Mouse (Mus musculus): ENCODE data around the gene Nln.

Gene Nln

DNA sequence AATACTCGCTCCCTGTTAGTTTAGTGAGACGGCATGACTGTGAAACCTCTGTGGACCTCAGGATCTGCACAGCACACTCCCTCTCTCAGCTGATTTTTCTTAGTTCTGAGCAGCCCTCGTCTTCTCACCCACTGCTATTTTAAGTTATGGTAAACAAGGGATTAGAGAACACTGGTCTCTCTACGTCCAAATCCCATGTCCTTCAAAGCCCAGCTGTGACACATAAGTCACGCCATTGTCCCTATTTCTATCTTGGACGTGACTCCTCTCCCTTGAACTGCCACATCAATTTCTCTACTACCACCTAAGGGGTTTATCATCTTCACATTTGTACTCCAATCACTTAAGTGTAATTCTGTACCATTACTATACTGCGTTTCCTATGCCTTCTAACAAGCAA is 13.5 kb downstream of the Nln start:
- no peak for DNase-seq (ENCODE audit: low read depth)

DNA sequence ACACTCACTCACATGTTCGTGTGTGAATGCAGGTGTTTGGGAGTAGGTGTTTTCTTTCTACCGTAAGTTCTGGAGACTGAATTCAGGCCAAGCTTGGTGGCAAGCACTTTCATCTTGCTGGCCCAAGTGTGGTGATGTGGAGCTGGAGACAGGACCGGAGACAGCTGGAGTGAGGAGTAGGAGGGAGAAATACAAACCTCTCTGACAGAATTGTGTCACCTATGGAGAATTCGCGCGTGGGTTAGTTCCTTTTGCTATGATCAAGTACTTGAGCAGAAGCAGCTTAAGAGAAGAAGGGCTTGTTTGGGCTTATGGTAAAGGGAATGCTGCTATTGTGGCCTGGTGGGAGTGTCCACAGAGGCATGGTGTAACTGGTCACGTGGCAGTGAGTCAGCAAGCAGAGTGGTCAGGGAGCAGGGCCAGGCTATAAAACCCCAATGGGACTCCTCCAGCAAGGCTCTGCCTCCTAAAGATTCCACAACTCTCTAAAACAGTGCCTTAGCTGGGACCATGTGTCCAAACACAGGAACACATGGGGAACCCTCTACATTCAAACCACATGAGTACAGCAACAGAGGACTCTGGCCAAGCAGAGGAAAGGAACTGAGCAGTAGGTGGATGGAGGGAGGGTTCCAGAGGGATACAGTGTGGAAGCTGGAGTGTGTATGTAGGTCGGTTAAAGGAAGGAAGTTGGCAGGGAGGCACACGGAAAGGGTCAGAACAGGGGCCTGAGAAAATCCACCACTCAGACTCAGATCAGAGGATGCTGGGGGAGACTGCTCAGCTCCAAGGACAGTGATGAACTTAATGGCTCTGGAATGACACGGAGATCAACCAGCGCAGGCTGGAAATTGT is 14.7 kb downstream of the Nln start:
- no peak for DNase-seq (ENCODE audit: low read depth)

DNA sequence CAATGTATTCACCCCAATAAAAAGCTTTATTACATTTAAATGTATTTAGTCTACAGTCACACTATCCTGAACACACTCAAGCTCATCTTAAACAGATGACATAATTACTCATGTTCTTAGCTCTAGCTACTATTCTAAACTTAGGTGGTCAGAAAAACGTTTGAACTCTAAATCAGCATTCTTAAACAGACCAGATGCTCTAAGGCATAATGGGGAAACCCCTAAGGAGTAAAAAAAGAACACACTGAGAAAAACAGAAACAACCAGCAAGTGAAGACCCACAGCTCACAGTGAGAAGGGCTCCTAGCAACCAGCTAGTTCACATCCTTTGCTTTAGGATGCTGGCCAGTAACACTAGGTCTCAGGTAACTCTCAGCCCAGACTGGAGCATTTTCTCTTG is 17.7 kb downstream of the Nln start:
- DNase-seq (ENCODE audit: low read depth): no peak

DNA sequence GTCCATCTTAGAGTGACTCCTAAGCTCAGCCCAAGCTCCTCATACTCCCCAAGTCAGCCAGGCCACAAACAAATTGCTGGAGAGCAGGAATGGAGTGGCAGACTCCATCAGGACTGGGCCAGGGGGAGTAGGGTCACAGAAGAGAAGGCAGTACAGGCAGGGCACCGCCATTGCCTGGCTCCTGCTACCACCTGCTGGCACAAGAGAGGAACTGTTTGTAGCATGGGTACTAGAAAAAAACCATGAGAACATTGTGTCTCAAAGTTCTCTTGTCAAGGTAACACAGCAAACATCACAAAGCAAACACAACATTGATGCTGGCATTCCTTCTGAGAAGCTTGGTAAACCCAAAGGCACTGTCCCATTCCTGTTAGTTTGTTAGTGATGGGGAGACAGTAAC is 20.0 kb downstream of the Nln start:
- DNase-seq (ENCODE audit: low read depth): peak; percentile 55

DNA sequence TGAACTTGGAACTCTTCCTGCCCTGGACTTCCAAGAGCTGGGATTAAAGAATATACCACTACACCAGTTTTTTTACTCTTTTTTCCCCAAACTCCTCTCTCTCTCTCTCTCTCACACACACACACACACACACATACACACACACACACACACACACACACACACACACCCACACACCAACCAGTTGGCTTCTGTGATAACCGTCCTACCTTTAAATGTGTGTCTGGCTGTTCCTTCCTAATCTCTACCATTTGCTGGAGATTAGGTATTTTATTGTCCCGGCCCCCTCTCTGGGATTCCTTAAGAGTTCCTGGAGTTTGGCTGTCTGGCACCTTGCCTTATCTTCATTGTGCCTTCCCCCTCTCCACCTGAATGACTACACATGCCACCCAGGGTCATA is 24.8 kb downstream of the Nln start:
- DNase-seq (ENCODE audit: low read depth): no peak

DNA sequence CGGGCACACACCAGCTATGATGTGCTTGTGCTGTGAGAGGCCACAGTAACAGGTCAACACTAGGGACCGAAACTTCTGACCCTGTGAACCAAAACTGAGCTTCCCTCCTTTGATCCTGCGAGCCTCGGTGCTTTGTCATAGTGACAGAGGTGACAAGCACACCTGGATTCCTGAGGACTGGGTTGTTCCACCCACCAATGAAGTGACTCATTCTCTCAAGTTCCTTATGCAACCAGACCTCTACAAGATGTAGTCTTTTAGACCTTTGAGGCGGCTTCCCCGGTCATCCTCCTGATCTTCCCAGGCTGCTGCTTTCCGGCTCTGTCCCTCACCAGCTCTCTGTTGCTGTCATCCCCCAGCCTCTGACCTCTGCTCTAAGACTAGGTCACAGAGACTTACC is 26.9 kb downstream of the Nln start:
- DNase-seq (ENCODE audit: low read depth): no peak

DNA sequence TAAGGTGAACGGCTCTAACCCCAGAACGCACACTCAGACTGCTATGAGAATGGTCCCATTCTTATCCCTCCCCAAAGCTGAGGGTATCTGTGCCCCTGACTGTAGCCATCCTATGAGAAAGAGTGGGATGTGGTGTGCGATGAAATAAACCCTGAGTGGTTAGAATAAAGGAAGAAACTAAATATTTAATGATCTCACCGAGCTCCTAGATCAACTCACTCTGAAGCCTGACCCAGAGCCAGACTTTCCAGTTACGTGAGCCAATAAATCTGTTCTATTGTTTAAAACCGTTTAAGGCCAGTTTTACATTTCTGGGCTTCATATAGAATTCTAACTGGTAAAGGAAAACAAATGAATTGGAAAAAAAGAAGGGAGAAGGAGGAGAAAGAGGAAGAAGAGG is 32.4 kb downstream of the Nln start:
- DNase-seq (ENCODE audit: low read depth): no peak

DNA sequence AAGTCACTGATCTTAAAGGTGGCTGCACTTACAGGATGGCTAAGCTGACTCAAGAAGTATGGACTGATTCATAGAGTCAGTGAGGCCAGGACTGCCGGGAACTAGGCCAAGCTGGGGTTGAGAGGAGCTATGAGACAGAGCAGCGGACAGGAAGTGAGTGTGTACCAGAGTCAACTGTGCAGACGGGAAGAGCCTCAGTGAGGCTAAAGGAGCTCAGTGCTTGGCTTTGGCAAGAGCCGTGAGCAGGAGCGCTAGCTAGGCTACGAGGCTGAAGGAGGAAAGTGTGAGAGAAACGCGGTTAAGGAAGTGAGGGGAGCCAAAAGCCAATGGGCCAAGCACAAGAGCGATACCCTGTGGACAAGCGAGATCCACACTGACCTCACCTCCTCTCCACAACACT is 34.7 kb downstream of the Nln start:
- peak; percentile 7 for DNase-seq (ENCODE audit: low read depth)

DNA sequence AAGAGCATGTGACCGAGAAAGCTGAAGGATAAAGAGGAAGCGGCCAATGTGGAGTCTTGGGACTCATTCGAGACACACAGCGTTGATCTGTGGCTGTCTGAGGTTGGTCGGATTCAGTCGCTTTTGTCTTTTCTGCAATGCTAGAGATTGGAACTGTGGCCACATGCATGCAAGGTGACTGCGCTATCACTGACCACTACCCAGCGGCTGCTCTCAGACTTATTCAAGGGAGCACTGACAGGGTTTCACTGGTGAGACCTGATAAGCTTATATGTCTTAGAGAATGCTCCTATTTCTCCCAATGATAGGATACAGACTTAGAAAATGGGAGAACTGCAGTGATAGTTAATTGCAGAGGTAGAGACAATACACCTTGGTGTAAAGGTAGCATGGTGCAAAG is 35.2 kb downstream of the Nln start:
- DNase-seq (ENCODE audit: low read depth): no peak

DNA sequence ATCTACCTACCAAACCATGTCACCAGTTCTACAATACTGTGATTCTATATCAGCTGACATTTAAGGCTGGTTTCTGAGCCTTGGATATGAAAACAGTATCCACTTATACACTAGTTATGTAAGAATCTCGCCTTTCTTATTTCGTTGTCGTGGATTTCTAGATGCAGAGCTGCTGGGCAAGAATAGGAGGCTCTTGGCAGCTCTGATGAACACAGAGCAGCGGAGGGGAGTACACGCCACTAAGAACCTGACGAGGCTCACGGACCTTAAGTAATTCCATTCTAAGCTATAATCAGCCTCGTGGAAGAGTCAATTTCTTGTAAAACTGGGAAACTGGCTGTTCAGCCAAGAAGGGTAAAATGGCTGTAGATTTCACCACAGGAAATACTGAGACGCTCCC is 37.1 kb downstream of the Nln start:
- DNase-seq (ENCODE audit: low read depth): no peak

DNA sequence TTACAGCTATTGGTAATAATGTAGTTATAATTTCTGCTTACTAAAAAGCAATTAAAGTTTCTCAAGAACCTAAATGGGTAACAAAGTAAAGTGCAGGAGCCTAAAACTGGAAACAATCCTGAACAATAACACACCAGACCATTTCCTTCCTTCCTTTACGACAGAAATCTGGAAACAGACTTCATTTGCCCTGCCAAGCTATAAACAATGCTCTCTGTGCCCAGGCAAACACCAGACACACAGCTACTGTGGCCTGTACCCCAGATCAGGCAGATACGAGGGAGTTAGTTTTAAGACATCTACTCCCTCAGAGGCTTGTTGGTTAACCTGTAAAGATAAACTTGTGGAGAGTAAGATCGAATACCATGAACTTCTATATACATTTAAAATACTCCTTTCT is 38.7 kb downstream of the Nln start:
- no peak for DNase-seq (ENCODE audit: low read depth)

DNA sequence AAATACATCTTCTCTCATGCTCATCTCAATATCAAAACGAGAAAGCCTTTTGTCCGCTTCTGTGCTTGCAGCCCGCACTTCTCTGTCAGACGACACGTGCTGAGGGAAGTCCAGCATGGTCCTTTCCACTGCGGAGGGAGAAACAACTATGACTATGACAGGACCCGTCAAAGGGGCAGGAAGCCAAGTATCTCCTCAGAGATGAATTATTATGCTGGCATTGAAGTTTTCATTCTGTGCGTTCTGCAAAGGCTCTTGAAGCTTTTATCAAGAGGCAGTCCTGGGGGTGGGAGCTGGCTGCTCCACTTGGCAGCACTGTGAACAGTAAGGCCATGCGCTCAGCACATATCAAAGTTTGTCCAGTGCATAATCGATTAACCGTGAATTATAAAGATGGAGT is 40.2 kb downstream of the Nln start:
- no peak for DNase-seq (ENCODE audit: low read depth)

DNA sequence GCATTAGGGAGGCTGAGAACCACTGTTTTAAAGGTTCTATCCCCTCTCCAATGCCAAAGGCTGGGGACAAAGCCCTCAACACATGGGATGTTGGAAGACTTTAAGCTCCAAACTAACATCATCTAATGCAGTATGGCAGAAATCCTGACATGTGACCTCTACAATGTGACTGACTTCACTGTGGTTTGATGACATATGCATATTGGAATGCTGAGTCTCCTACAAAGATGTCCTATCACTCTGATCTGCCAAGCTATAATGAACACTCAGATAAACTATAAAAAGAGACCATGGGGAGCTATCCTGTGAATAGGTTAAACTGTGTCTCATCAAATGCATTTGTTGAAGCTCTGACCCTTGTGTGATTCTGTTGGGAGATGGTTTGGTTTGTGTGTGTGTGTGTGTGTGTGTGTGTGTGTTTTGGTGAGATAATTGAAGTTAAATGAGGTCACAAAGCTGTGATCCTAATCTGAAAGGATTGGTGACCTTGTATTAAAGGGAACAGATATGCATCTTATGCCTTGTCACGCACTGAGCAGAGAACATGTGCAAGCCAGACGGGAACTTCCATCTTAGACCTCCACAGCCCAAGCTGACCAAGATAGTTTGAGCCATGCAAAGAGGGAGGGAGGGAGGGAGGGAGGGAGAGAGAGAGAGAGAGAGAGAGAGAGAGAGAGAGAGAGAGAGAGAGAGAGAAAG is 43.6 kb downstream of the Nln start:
- no peak for DNase-seq (ENCODE audit: low read depth)

DNA sequence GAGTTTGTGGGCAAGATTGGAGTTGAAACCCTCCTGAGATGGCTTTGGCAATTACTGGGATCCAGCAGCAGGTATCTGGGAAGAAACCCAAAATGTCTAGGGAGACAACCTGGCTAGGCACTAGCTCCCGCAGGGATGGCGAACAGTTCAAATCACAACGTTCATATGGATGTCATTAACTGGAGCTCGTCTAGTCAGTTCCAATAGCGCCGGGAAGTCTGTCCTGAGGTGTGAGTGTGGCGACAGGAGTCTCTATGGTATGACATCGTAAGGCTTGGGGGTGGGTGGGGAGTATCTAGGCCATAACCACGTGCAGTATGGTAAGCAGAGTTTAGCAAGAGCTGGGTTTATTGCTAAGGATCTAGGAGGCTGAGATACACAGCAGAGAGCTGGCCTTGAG is 46.4 kb downstream of the Nln start:
- DNase-seq (ENCODE audit: low read depth): no peak

DNA sequence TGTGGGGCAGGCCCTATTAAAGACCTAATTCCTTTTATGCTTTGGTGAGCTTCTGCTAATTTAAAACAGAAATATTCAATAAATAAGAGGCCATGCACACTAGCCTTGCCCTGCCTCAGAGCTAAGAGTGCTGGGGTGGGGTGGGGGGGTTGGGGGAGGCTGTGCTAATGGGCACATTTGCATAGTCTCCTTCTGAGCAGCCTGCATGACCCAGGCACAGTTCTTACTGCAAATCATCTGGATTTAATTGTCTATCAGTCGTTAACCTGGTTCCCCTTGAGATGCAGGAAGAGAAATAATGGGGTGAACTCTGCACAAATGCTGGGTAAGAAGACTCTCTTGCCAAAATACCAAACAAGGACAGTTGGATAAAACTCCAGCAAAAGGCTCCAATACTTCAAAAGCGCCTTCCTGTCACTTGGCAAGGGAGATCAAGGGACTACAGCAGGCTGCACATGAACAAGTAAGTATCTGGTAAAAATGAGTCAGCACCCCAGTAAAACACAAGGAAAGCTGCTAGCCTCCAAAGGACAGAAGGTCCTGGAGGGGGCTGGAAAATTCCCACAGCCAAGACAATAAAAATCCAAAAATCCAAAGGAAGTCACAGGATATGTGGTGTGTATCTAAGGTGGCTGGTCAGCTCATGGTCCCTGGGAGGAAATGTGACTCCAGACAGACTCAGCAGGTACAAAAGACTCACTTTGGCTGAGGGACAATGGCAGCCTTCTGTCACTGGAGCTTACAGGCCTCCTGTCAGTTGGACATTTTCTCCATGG is 47.3 kb downstream of the Nln start:
- DNase-seq (ENCODE audit: low read depth): no peak

DNA sequence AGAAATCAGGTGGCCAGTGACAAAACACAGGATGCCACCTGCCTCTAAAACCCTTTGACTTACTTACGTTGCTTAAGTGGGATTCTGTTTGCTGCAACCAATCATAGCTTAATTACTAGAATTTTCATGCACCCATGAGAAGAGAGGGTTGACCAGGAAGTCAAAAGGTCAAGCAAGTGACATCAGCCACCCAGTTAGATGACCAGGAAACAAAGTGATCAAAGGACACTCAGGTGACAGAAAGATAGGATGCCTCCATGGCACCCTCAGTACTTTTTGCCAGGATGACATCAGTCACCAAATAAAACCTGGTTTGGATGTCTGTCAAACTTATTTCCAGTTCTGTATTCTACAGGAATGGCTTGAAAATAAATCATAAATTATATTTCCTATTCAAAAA is 49.2 kb downstream of the Nln start:
- DNase-seq (ENCODE audit: low read depth): no peak

DNA sequence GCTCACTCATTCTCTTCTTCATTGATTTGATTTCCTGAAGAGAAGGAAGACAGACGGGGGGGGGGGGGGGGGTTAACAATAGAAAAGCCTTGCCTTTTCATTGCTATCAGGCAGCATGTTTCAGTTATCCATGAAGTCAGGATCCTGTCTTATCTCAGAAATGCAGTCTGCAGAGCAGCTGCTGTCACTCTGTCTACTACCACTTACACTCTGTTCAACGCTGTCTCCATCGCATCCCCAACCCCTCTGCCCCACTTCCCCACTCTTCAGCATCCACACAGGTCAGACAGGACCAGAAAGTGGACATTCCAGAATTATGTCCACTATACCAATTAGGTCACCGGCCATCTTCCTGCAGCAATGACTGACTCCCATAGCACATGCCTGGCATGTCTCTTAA is 49.9 kb downstream of the Nln start:
- DNase-seq (ENCODE audit: low read depth): no peak

DNA sequence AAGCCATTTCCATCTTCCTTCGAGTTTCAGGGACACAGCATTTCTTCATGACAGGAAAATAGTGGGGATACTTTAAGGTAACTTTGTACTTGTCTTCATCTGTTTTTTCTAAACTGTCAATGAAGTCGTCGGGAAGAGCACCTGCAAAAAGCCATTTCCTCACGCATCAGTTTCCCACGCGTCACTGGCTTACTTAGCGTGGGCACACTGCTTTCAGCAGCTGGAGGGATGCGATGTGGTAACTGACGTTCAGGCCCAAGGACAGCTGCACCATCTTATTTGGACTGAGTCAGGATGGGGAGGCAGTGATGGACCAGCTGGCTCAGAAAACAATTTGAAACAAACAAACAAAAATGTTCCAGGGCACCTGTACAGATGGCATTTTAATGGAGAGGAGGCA is 50.7 kb downstream of the Nln start:
- DNase-seq (ENCODE audit: low read depth): no peak

DNA sequence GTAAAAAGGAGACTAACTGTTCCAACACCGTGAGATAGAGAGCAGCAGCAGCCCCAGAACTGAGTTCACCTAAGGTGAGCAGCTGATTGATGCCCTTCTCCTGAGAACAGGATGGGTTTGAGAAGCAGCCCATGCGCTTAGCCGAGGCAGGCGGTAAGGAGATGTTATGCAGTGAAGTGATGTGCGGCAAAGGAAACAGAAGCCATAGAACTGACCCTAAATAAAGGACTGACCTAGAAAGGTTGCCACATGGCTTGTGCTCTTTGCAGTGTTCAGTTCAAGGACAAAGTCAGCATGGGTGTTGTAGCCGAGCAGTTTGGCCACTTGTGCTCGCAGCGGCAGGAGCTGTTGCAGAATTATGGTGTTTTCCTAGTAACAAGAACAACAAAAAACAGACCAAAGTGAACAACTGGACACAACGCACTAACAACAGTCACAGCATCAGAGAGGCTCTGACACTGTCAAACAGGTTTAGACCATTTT is 57.1 kb downstream of the Nln start:
- DNase-seq (ENCODE audit: low read depth): no peak

DNA sequence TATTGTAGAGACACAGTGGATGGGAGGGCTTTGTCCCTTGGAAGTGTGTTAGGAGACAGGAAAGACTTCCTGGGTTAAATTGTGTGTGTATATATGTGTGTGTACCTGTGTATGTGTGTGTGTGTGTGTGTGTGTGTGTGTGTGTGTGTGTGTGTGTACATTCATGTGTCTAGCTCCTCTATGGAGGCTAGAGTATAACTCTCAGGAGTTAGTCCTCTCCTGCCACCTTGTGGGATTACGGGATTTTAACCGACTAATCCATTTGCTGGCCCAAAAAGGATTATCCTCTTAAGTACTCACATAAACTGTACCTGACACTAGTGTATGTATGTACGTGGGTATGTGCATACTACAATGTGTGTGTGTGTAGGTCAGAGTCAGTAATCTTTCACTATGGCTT is 60.6 kb downstream of the Nln start:
- no peak for DNase-seq (ENCODE audit: low read depth)

DNA sequence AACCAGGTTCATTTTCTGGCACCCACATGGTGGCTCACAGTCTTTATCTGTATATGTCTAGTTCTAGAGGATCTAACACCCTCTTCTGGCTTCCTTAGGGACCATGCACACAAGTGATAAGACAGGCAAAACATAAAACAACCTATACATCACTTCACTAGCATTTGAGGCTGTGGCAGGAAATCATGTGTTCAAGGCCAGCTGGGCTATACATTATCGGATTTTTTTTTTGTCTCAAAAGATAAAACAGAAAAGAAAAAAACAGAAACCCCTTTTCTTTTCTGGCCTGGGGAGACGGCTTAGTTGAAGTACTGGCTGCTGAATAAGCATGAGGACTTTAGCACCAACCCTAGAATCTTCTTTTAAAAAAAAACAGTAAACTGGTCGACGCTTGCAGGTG is 64.3 kb downstream of the Nln start:
- DNase-seq (ENCODE audit: low read depth): no peak

DNA sequence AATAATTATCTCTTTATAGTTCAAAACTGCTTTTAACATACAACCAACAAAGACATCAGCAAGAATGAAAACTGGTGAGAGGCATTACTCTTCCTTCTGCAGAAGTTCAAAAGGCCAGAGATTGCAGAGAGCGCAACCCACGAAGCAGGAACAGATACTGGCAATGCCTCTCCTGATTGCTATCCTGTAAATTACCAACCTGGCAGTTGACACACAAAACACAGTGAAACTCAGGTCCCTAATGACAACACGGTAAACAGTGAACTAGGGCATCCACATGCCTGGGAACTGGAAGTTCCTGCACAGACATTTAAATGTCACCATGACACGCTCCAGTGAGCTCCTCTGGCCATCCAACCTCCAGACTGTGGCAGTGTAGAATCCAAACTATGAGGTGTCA is 65.1 kb downstream of the Nln start:
- no peak for DNase-seq (ENCODE audit: low read depth)

DNA sequence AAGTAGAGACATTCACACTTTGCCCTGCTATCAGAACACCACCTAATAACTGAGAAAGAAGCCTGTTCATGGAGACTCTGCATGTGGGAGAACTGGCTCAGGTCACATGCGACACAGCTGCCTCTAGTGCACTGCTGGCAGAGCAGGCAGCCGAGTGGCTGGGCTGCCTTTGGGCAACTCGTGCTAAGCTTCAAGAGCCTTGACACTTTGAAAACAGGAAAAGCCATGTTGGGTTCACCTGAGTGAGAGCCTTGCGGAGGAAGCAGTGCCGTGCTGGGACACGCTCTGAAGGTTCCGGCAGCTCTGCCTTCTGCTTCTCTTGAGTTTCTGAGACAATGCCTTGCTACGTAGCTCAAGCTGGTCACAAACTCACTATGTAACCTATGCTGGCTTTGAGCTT is 66.7 kb downstream of the Nln start:
- DNase-seq (ENCODE audit: low read depth): peak; percentile 43

All from naive thymus-derived CD4-positive, alpha-beta T cell, adult 2 months (primary cell).